Mouse (Mus musculus) embryonic facial prominence, embryonic 12.5 days (tissue): Measurements from ENCODE around the gene Carmil1. TPM values are rescaled to one million over a fixed set of nuclear protein-coding genes. Genes with fewer than 3 reads are reported as not detected.
A peak's percentile ranks its signal among the peaks of the same experiment; 100 is the strongest.

Experiments
- ATAC-seq: fragments of 200-750 bp; cut with Nextera tagmentation; 2 replicates; pipeline ENCODE4 v1.8.0; 2017; ENCODE audit not compliant: insufficient number of reproducible peaks, insufficient read depth, low FRiP score, low TSS enrichment
- H3K27ac ChIP-seq: fragments of 300-500 bp; sonication (generic); 2 replicates; pipeline ENCODE4 v1.5.1; 2016; ENCODE audit warnings: mild to moderate bottlenecking
- H3K27me3 ChIP-seq: fragments of 300-500 bp; sonication (generic); 2 replicates; pipeline ENCODE4 v1.6.1; 2016; ENCODE audit warnings: mild to moderate bottlenecking, moderate library complexity
- H3K36me3 ChIP-seq: fragments of 300-500 bp; sonication (generic); 2 replicates; pipeline ENCODE4 v1.6.1; 2016; ENCODE audit warnings: mild to moderate bottlenecking
- H3K4me1 ChIP-seq: fragments of 300-500 bp; sonication (generic); 2 replicates; pipeline ENCODE4 v1.6.1; 2016
- H3K4me2 ChIP-seq: fragments of 300-500 bp; sonication (generic); replicated peaks from 2 replicates; pipeline ENCODE4 v1.6.1; 2016; ENCODE audit warnings: mild to moderate bottlenecking, moderate library complexity
- H3K4me3 ChIP-seq: fragments of 300-500 bp; sonication (generic); 2 replicates; pipeline ENCODE4 v1.5.1; 2016; ENCODE audit warnings: mild to moderate bottlenecking
- H3K9ac ChIP-seq: fragments of 300-500 bp; sonication (generic); 2 replicates; pipeline ENCODE4 v1.6.1; 2016; ENCODE audit warnings: mild to moderate bottlenecking, moderate library complexity
- H3K9me3 ChIP-seq: fragments of 300-500 bp; sonication (generic); 2 replicates; pipeline ENCODE4 v1.6.1; 2016; ENCODE audit warnings: mild to moderate bottlenecking, moderate library complexity
- WGBS: fragments of 180-500 bp; shearing (Covaris S2); methylation state at CpG from one replicate; pipeline ENCODE4 v1.1.7; 2016; 5-methylcytosine and 5-hydroxymethylcytosine counted together
- polyA plus RNA-seq: library from polyadenylated mRNA; unstranded; fragments of >200 nt; fragmentation: Nextera tagmentation; extraction: Ambion mirVana; gene quantifications from 2 replicates; pipeline ENCODE4 v1.2.1, GENCODE M21; 2016

The Carmil1 gene
- polyA plus RNA-seq, 1 experiment from 2014 or later: 40.1 TPM

DNA sequence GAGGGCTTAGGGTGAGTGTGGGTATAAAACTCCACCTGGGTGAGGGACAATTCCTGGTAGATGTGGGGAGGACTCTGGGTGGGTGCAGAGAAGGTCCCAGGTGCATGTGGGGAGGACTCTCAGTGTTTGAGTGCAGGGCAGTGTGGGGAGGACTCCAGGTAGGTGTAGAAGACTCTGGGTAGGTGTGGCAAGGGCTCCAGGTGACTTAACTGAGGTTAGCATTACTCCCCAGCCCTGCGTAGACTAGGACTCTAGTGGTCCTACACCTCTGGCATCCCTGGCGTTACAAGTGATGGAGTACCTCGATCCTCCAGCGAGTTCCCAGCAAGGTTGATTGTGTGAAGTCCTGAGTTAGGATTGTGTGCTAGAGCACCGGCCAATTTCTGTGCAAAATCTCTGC is 143.8 kb downstream of the Carmil1 start:
- Histone ChIP-seq H3K27me3 (no peaks in the 10 kb centered on the region), H3K36me3 (no peaks in the 10 kb centered on the region), H3K4me3 (no peak overlapping the region), H3K27ac (no peak overlapping the region), H3K9ac (no peak overlapping the region), H3K9me3 (no peaks in the 10 kb centered on the region), H3K4me2 (no peak overlapping the region), H3K4me1 (peaks cover 19% of the 10 kb centered on the region)
- WGBS: 94% methylated on average over 5 of the region's 5 CpGs
- ATAC-seq: no peak

DNA sequence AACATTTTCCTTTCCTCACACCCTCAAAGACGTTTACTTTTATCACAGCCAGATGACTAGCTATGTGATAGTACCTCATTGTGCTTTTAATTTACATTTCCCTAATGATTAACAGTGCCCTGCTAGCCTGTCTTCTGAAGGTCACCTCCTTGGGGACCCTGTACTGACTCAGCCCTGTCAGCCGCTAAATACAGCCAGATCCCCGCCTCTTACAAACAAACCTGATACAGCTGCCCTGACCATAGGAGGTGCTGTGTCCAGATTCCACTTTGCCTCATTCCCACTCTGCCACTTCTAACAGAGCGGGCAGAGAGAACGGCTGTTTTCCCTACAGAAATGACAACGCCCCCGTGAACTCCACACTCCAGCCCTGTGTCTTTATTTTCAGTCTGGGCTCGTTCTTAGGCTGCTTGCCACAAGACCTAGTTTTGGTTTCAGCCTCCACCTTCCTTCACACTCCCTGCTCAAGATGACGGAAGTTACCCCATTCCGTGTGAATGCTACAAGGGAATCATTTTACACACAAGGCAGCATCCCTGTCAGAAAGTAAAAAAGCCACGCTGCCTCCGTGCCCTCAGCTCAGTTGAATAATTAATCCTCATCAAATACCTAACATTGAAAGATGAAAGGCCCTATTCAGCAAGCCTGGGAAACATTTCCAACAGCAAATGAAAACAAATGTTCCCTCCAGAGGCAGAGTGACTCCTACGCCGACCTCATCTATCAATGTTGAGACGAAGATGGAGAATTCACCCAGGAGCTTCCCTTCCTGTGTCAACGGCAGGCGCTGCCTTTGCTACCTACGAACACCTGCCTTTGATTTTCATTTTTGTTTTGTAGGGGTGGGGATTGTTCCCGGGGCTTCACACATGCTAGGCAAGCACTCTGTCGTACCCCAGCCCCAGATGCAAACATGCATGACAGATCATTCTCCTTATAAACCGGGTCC is 145.0 kb downstream of the Carmil1 start:
- Histone ChIP-seq H3K4me3 (no peak overlapping the region), H3K4me1 (peaks cover 19% of the 10 kb centered on the region), H3K4me2 (peak overlapping the region; percentile 26), H3K9me3 (no peaks in the 10 kb centered on the region), H3K27ac (no peak overlapping the region), H3K9ac (no peak overlapping the region), H3K27me3 (no peaks in the 10 kb centered on the region), H3K36me3 (peaks cover 4% of the 10 kb centered on the region; the same call in 1 of the 2 replicates)
- WGBS: 15% methylated on average over 21 of the region's 21 CpGs
- no peak for ATAC-seq

DNA sequence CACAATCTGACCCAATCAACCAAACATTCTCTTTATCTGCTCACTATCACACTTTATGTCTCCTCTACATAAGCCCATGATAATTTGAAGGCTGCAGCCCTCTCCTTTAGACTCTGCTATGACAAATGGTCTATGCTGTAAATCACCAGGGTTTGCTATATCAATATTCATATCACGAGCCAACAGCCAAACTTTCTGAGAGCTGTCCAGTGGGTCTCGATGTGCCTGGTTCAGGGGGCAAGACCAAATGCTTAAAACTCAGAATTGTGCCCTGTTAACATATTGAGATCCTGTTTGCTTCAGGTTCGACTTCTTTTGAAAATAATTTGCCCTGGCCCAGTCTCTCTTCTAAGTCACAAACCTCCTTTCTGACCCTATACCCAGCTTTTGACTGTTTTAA is 147.7 kb downstream of the Carmil1 start:
- no peak for ATAC-seq

DNA sequence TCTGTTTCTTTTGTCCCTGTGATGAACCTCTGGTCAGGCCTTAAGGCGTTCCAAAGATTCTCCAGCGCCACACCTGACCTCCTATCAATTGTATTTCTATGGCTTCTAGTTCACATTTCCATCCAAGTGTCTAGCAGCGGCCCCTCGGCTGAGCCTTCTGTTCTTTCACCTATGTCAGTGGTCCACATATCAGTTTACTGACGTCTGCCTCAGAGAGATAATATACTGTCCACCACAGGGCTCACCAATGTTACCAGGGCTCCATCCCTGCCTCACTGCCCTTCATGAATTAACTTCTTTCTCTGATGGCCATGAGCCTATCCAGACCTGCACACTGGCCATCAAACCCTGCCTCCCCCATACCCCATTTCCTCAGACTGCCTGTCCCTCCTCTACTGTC is 149.3 kb downstream of the Carmil1 start:
- Histone ChIP-seq H3K36me3 (peaks cover 4% of the 10 kb centered on the region; the same call in 1 of the 2 replicates), H3K9me3 (no peaks in the 10 kb centered on the region), H3K27ac (no peak overlapping the region), H3K4me3 (no peak overlapping the region), H3K9ac (no peak overlapping the region), H3K4me2 (no peak overlapping the region), H3K4me1 (peaks cover 19% of the 10 kb centered on the region), H3K27me3 (no peaks in the 10 kb centered on the region)
- WGBS: 85% methylated on average over 5 of the region's 5 CpGs
- no peak for ATAC-seq

More for the DNA sequence above, 147.7 kb downstream of the Carmil1 start:
- H3K9ac ChIP-seq: no peak overlapping the region
- H3K4me3 ChIP-seq: no peak overlapping the region
- no peaks in the 10 kb centered on the region for H3K27me3 ChIP-seq
- no peaks in the 10 kb centered on the region for H3K9me3 ChIP-seq
- peaks cover 4% of the 10 kb centered on the region; the same call in 1 of the 2 replicates for H3K36me3 ChIP-seq
- no peak overlapping the region for H3K27ac ChIP-seq
- WGBS: 88% methylated on average over 3 of the region's 3 CpGs
- peaks cover 19% of the 10 kb centered on the region for H3K4me1 ChIP-seq
- H3K4me2 ChIP-seq: no peak overlapping the region

DNA sequence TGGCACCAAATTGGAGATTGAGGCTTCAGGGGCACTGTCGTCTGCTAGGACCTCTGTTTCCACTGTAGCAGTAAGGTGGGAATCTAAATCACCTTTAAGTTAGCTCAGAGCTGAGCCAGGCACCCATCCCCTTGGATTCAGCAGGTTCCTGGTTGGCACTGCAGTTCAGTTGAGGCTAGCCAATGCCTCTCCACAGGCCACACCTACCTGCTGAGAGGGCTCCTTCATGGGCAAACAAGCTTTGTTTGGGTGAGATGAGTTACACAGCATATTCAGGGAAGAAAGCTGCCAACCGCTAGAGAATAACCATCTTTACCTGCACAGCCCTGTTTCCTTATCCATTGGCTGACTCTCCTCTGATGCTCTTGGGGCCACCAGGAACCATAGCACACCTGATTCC is 149.9 kb downstream of the Carmil1 start:
- no peaks in the 10 kb centered on the region for H3K9me3 ChIP-seq
- WGBS: 91% methylated on average over 2 of the region's 2 CpGs

DNA sequence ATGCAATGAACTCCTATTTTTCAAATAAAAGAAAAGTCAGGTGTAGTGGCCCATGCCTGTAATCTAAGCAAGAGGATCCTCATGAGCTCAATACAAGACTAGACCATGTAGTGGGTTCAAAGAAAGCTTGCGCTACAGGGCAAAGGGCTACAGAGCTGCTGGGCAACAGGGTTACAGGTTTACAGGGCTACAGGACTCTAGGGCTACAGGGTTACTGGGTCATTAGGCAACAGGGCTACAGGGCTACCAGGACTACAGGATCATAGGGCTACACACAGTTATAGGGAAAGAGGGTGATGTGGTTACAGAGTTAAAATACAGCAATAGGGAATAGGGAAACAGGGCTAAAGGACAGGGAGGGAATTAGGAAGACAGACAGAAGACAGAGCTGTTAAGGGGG is 151.9 kb downstream of the Carmil1 start:
- no peaks in the 10 kb centered on the region for H3K9me3 ChIP-seq
- 95% methylated on average over 1 of the region's 1 CpGs for WGBS
- no peak for ATAC-seq
- no peak overlapping the region for H3K4me2 ChIP-seq
- H3K4me1 ChIP-seq: no peaks in the 10 kb centered on the region
- no peak overlapping the region for H3K27ac ChIP-seq
- no peak overlapping the region for H3K9ac ChIP-seq
- H3K27me3 ChIP-seq: no peaks in the 10 kb centered on the region
- H3K4me3 ChIP-seq: no peak overlapping the region
- peaks cover 4% of the 10 kb centered on the region; the same call in 1 of the 2 replicates for H3K36me3 ChIP-seq

More for the DNA sequence above, 149.9 kb downstream of the Carmil1 start:
- Histone ChIP-seq H3K4me3 (no peak overlapping the region), H3K27ac (no peak overlapping the region), H3K36me3 (peaks cover 4% of the 10 kb centered on the region; the same call in 1 of the 2 replicates), H3K4me2 (no peak overlapping the region), H3K4me1 (peaks cover 13% of the 10 kb centered on the region), H3K9ac (no peak overlapping the region), H3K27me3 (no peaks in the 10 kb centered on the region)
- no peak for ATAC-seq

DNA sequence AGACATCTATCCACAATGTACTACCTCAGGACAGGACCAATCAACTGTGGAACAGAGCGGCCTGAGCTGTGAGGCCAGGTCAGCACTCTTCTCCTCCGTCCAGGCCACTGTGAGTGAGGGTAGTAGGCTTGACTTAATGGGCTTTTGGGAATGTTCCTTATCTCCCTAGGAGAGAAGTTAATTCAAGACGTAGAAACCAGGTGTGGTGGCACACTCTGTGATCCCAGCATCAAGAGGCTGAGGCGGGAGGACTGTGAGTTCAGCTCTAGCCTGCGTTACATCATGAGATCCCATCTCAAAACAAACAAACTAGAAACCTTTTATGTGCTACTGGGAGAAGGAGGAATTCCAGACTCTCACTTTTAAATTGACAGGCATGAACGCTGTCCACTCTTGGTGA is 154.7 kb downstream of the Carmil1 start:
- Histone ChIP-seq H3K4me3 (no peak overlapping the region), H3K27ac (no peak overlapping the region), H3K4me1 (no peaks in the 10 kb centered on the region), H3K36me3 (peaks cover 3% of the 10 kb centered on the region; the same call in 1 of the 2 replicates), H3K9me3 (no peaks in the 10 kb centered on the region), H3K27me3 (no peaks in the 10 kb centered on the region), H3K9ac (no peak overlapping the region), H3K4me2 (no peak overlapping the region)
- ATAC-seq: no peak
- WGBS: 49% methylated on average over 6 of the region's 6 CpGs

DNA sequence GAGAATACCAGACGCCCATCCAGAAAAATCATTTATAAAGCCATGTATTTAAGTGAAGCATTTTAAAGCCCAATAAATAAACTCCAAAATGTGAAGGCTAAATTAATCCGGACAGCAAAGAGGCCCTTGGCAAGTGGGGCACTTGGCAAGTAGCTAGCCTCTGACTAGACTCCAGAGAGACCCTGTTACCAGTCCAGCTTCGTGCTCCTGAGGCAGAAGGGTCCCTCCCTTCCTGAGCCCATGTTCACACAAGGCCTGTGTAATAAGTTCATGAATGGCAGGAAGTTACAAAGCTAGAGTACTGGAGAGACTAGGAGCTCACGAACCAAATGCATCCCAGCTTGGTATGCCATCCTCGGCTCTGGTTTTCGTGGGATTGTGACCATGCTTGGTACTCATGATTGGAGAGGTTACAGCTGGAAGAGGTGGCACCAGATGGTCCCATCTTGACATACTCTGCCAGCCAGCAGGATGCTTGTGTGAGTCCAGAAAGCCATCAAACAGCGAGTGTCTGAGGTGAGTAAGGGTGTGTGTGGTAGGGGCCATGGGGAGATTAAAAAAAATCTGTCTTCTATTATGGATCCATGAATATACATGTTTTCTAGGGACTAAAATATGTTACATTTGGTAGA is 163.3 kb downstream of the Carmil1 start:
- Histone ChIP-seq H3K27me3 (no peaks in the 10 kb centered on the region), H3K4me1 (no peaks in the 10 kb centered on the region), H3K4me3 (no peak overlapping the region), H3K9me3 (no peaks in the 10 kb centered on the region), H3K4me2 (no peak overlapping the region), H3K9ac (no peak overlapping the region), H3K36me3 (no peaks in the 10 kb centered on the region), H3K27ac (no peak overlapping the region)
- no peak for ATAC-seq
- WGBS: 76% methylated on average over 7 of the region's 7 CpGs

DNA sequence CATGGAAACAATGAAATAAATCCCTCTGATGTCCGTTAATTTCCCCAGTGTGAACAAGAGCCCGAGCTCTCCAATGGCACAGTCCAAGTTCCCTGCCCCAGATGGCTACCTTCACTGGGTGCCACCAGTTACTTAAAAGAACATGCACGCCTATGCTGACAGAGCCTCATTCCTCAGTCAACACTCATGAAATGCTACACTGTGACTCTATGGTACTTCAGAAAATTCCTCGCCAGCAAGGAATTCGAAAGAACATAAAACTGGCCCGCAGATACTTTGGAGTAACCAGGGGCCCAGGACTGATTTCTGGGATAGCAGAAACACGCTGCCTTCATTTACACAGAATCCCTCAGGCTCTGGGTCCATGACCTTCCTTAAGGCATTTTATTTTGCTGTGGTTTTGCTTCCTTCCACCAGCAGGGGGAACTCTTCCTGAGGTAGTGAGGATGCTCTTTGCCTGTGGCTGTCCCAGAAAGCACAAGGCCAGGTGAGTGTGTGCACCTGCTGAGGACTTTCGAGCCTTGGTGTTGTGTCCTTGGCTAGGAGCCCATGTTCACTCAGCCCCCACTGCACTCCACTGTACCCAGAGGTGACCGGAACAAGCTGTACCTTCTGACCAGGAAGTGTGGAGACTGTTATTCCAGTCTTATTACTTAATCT is 167.8 kb downstream of the Carmil1 start:
- H3K36me3 ChIP-seq: 0 out of 2 replicates have a peak, but pooled peaks cover 4% of the 10 kb centered on the region
- H3K4me1 ChIP-seq: no peaks in the 10 kb centered on the region
- no peak overlapping the region for H3K9ac ChIP-seq
- no peaks in the 10 kb centered on the region for H3K27me3 ChIP-seq
- no peak for ATAC-seq
- H3K4me3 ChIP-seq: no peak overlapping the region
- no peak overlapping the region for H3K27ac ChIP-seq
- H3K4me2 ChIP-seq: no peak overlapping the region
- H3K9me3 ChIP-seq: no peaks in the 10 kb centered on the region
- 72% methylated on average over 9 of the region's 9 CpGs for WGBS

DNA sequence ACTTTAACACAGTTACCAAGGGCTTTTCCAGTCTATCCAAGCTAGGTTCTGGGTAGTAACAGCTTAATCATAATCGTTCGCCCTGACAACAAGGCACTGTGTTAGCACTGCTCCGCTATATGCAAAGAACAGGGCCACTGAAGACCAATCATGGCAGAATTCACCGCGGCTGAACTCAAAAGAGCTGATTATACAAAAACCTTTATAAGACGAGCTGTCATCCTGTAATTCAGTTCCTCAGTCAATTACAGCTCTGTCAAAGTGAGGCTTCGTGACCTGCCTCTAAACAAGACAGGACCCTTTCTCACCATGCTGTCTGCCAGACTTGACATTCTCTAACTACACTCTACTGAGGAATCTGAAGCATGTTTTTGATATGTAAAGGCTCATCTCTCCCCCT is 170.3 kb downstream of the Carmil1 start:
- ATAC-seq: no peak
- 79% methylated on average over 7 of the region's 7 CpGs for WGBS

DNA sequence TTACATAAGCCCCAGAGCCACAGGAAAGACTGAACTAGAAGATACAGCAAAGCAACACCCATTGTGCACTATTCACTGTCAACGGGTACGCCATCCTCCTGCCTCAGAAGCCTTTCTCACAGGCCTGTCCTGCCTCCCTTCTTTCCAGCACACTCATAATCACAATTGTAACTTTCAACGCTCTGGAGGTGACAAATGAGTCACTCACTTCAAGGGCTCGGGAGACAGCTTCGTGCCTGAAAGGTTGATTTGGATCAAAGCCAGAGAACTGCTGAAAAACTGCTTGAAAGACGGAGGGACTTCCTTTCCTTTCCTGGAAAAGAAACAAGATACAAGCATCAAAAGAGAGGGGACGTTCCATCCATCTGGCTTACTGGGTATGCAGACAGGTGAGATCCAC is 172.3 kb downstream of the Carmil1 start:
- ATAC-seq: no peak
- Histone ChIP-seq H3K27me3 (no peaks in the 10 kb centered on the region), H3K36me3 (peaks cover 4% of the 10 kb centered on the region; the same call in 1 of the 2 replicates), H3K4me2 (no peak overlapping the region), H3K4me1 (no peaks in the 10 kb centered on the region), H3K27ac (no peak overlapping the region), H3K9me3 (no peaks in the 10 kb centered on the region), H3K4me3 (no peak overlapping the region), H3K9ac (no peak overlapping the region)
- WGBS: 69% methylated on average over 7 of the region's 7 CpGs

More for the DNA sequence above, 170.3 kb downstream of the Carmil1 start:
- peaks cover 4% of the 10 kb centered on the region; the same call in 1 of the 2 replicates for H3K36me3 ChIP-seq
- H3K4me3 ChIP-seq: no peak overlapping the region
- H3K27ac ChIP-seq: no peak overlapping the region
- no peak overlapping the region for H3K9ac ChIP-seq
- H3K4me1 ChIP-seq: no peaks in the 10 kb centered on the region
- no peaks in the 10 kb centered on the region for H3K9me3 ChIP-seq
- H3K27me3 ChIP-seq: no peaks in the 10 kb centered on the region
- H3K4me2 ChIP-seq: no peak overlapping the region
